Mouse (Mus musculus) cortical plate, adult 2 months (tissue): ENCODE data around the gene Tsnaxip1.
A peak's percentile ranks its signal among the peaks of the same experiment; 100 is the strongest.

Source experiments
- CTCF ChIP-seq: fragments of 200-500 bp; IDR thresholded peaks from 2 replicates; pipeline ENCODE4 v1.5.1; 2011; ENCODE audit warnings: mild to moderate bottlenecking, control low read depth, low read length; ENCODE audit not compliant: insufficient read depth; ENCODE audit errors: extremely low read depth
- POLR2A ChIP-seq: fragments of 200-500 bp; IDR thresholded peaks from 2 replicates; pipeline ENCODE4 v1.6.1; 2011; ENCODE audit warnings: mild to moderate bottlenecking, low read length, control low read depth; ENCODE audit not compliant: insufficient read depth; ENCODE audit errors: extremely low read depth

DNA sequence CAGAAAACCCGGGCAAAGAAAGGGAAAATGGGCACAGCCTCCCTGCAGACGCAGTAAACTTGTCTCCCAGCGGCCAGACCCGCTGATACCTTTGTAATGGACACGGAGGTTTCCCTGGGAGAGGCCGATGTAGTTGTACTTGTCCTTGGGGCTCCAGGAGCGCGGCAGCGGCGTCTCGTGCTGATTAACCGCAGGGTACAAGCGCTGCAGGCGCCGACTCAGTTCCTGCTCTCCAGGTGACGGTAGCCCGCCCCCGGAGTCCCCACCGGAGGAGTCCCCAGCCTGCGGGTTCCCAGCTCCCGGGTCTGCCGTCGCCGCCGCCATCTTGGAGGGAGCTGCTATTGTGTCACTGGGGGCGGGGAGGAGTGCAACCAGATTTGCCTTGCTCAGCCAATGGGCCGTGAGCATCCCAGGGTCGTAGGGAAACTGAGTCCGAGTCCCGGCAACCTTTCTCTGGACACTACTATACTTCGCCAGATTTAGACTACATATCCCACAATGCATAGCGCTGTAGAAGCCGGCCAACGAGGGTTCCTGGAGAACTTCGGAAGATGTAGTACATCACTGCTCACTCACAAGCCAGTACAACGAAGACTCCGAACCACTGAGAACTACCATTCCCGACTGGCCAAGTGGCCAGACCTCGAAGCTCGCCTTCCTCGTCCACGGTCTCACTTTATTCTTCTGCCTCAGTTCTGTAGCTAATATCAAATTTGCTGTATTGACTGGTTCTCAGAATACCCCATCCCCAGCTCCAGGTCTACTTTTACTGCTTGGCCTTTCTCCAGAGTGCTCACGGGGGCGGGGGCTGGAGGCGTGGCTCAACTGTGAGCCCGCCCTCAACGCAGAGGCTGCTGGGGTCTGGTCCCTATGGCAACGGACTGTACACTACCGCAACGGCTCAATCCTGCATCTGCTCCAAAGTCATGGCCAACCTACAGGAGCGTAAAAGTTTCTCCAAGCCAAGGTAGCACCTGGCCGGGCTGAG, at the start of gene Tsnaxip1, which contains the start of gene Ranbp10:
- TF ChIP-seq CTCF (no peak), POLR2A (peak; percentile 62)
